Mouse (Mus musculus) heart, embryonic 16.5 days (tissue): ENCODE results near the gene Kcne2. TPM values are rescaled to one million over a fixed set of nuclear protein-coding genes. Genes with fewer than 3 reads are reported as not detected.
A peak's percentile ranks its signal among the peaks of the same experiment; 100 is the strongest.

Source experiments
- ATAC-seq: fragments of 200-750 bp; cut with Nextera tagmentation; replicated peaks from 2 replicates; pipeline ENCODE4 v1.8.0; 2017; ENCODE audit warnings: moderate number of reproducible peaks; ENCODE audit not compliant: insufficient read depth, low FRiP score; ENCODE audit errors: extremely low read depth
- H3K27ac ChIP-seq: fragments of 300-500 bp; sonication (generic); 2 replicates; pipeline ENCODE4 v1.5.1; 2014; ENCODE audit warnings: mild to moderate bottlenecking, low read length, control low read depth, moderate library complexity
- H3K27me3 ChIP-seq: fragments of 300-500 bp; sonication (generic); 2 replicates; pipeline ENCODE4 v1.6.1; 2014; ENCODE audit warnings: low read length, mixed read lengths; ENCODE audit not compliant: control insufficient read depth, insufficient read depth
- H3K36me3 ChIP-seq: fragments of 300-500 bp; sonication (generic); 2 replicates; pipeline ENCODE4 v1.6.1; 2014; ENCODE audit not compliant: control insufficient read depth, insufficient read depth
- H3K4me1 ChIP-seq: fragments of 300-500 bp; sonication (generic); 2 replicates; pipeline ENCODE4 v1.6.1; 2014; ENCODE audit warnings: low read length, mixed read lengths; ENCODE audit not compliant: control insufficient read depth, insufficient read depth
- H3K4me2 ChIP-seq: fragments of 300-500 bp; sonication (generic); 2 replicates; pipeline ENCODE4 v1.6.1; 2014; ENCODE audit warnings: low read depth, mild to moderate bottlenecking, control low read depth, low read length
- H3K4me3 ChIP-seq: fragments of 300-500 bp; sonication (generic); 2 replicates; pipeline ENCODE4 v1.5.1; 2014; ENCODE audit warnings: mild to moderate bottlenecking, control low read depth, low read length
- H3K9ac ChIP-seq: fragments of 300-500 bp; sonication (generic); 2 replicates; pipeline ENCODE4 v1.6.1; 2014; ENCODE audit warnings: low read length, control low read depth
- H3K9me3 ChIP-seq: fragments of 300-500 bp; sonication (generic); replicated peaks from 2 replicates; pipeline ENCODE4 v1.6.1; 2016; ENCODE audit warnings: low read length; ENCODE audit not compliant: control insufficient read depth
- WGBS: fragments of 180-500 bp; shearing (Covaris S2); extraction: QIAGEN DNeasy Blood & Tissue Kit; methylation state at CpG from one replicate; pipeline ENCODE4 v1.1.7; 2014; 5-methylcytosine and 5-hydroxymethylcytosine counted together
- polyA plus RNA-seq: library from polyadenylated mRNA; unstranded; fragments of >200 nt; fragmentation: Nextera tagmentation; extraction: Ambion mirVana; gene quantifications from 2 replicates; pipeline ENCODE4 v1.2.1, GENCODE M21; 2015

The Kcne2 gene
- polyA plus RNA-seq, 1 experiment from 2014 or later: 1.3 TPM

- Histone ChIP-seq H3K4me1 (peaks cover 28% of the 10 kb centered on the region), H3K36me3 (no peaks in the 10 kb centered on the region), H3K27ac (peak overlapping the region; percentile 95), H3K4me3 (peak overlapping the region; percentile 49), H3K27me3 (no peaks in the 10 kb centered on the region), H3K9ac (peak overlapping the region; percentile 67), H3K9me3 (no peaks in the 10 kb centered on the region), H3K4me2 (peak overlapping the region; percentile 69)
- ATAC-seq: peak; percentile 56
- 13% methylated on average over 27 of the region's 27 CpGs for WGBS
These were observed 48.7 kb downstream of the Kcne2 start for GRCm38 (mm10) chr16:92340612-92341511.

GRCm38 (mm10) chr16:92345177-92345576 is 53.0 kb downstream of the Kcne2 start:
- Histone ChIP-seq H3K9ac (peak overlapping the region; percentile 43; the same call in 1 of the 2 replicates), H3K27me3 (no peaks in the 10 kb centered on the region), H3K36me3 (no peaks in the 10 kb centered on the region), H3K27ac (peak overlapping the region; percentile 99), H3K4me2 (no peak overlapping the region), H3K4me3 (no peak overlapping the region), H3K4me1 (peaks cover 35% of the 10 kb centered on the region), H3K9me3 (no peaks in the 10 kb centered on the region)
- 15% methylated on average over 11 of the region's 11 CpGs for WGBS
- peak; percentile 77 for ATAC-seq

GRCm38 (mm10) chr16:92346297-92346916 is 54.2 kb downstream of the Kcne2 start:
- ATAC-seq: peak; percentile 84
- peak overlapping the region; percentile 45 for H3K4me2 ChIP-seq

More at GRCm38 (mm10) chr16:92346297-92346916, 54.2 kb downstream of the Kcne2 start:
- Histone ChIP-seq H3K9ac (peak overlapping the region; percentile 74), H3K27ac (peak overlapping the region; percentile 99), H3K9me3 (no peaks in the 10 kb centered on the region), H3K4me3 (no peak overlapping the region), H3K4me1 (peaks cover 25% of the 10 kb centered on the region), H3K36me3 (no peaks in the 10 kb centered on the region), H3K27me3 (no peaks in the 10 kb centered on the region)
- 35% methylated on average over 13 of the region's 13 CpGs for WGBS

Other genes with a start within 250 kb of the Kcne2 start
- gene Mrps6, start 234.1 kb upstream of the Kcne2 start, polyA plus RNA-seq: 105 and 128 TPM in 2 replicates
- gene Gm49711, start 234.1 kb upstream of the Kcne2 start, polyA plus RNA-seq: not detected in 2 replicates
- 3.5 TPM in 2 replicates for gene Slc5a3, start 234.1 kb upstream of the Kcne2 start, polyA plus RNA-seq
- 120 and 124 TPM in 2 replicates for gene Smim11, start 8.9 kb downstream of the Kcne2 start, polyA plus RNA-seq
- 0.05 TPM in 1 of 2 replicates, not detected in the other for gene Fam243, start 29.1 kb downstream of the Kcne2 start, polyA plus RNA-seq
- 166 and 187 TPM in 2 replicates for gene Kcne1, start 67.1 kb downstream of the Kcne2 start, polyA plus RNA-seq
- 80.7 and 89.2 TPM in 2 replicates for gene Rcan1, start 178.5 kb downstream of the Kcne2 start, polyA plus RNA-seq
- 1.9 and 3.4 TPM in 2 replicates for gene Clic6, start 193.3 kb downstream of the Kcne2 start, polyA plus RNA-seq